Mouse (Mus musculus): ENCODE data around the gene Pkn1. TPM values are rescaled to one million over a fixed set of nuclear protein-coding genes. Genes with fewer than 3 reads are reported as not detected.

Pkn1 gene
- polyA plus RNA-seq, 1 experiment from 2014 or later: 31.8 TPM

DNA sequence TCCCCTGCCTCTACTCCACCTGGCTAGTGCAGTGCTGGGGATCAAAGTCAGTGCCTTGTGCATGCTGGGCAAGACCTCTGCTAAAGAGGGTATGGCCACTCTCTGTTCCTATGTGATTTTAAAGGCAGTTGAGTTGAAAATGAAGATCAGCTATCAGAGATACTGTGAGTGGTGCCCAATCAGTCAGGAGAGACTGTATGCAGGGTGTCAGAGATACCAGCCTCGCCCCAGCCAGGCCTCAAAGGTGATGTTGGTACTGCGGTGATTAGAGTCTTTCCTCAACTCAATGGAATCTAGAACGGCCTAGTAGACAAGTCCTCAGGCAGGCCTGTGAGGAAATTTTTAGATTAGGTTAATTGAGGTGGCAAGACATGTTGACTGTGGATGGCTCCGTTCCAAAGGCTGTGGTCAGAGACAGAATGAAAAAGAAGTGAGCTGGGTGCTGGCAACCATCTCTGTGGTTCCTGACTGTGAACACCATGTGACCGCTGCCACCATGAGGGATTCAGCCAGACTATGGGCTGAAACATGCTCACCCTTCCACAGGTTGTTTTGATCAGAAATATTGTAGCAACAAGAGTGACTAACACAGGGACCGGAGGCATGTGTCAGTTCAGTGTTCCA is 73.2 kb downstream of the Pkn1 start:
- H3K4me3 ChIP-seq (ENCODE audit: low read length): no peak overlapping the region
- no peak for ATAC-seq (ENCODE audit: low read depth)
- no peak overlapping the region for H3K27ac ChIP-seq (ENCODE audit: low read length)
- H3K36me3 ChIP-seq (ENCODE audit: control insufficient read depth, insufficient read depth, low read length): no peaks in the 10 kb centered on the region
- no peaks in the 10 kb centered on the region for H3K27me3 ChIP-seq (ENCODE audit: control insufficient read depth, insufficient read depth, low read depth, low read length)
- peaks cover 7% of the 10 kb centered on the region; the same call in 1 of the 2 replicates for H3K4me1 ChIP-seq (replicated peaks; ENCODE audit: control insufficient read depth, insufficient read depth, low read length)
- no peak overlapping the region for H3K4me2 ChIP-seq (ENCODE audit: low read depth, low read length)
- 82% methylated on average over 6 of the region's 6 CpGs for WGBS
- H3K9ac ChIP-seq (ENCODE audit: low read length): no peak overlapping the region
- H3K9me3 ChIP-seq (ENCODE audit: control insufficient read depth, low read length): no peaks in the 10 kb centered on the region

DNA sequence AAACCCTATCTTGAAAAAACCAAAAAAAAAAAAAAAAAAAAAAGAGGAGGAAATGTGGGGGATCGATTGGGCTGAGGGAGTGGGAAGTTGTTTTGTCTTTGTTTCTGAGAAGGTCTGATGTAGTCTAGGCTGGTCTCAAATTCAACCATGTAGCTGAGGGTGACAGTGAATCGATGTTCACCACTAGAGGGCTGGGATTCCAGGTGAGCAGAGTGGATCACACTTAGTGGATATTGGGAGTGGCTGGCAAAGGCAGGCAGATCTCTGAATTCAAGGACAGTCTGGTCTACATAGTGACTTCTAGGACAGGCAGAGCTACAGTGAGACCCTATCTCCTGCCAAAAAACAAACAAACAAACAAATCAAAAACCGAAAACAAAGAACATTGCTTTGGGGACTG is 74.2 kb downstream of the Pkn1 start:
- Histone ChIP-seq H3K9ac (ENCODE audit: low read length) (no peak overlapping the region), H3K4me2 (ENCODE audit: low read depth, low read length) (no peak overlapping the region), H3K36me3 (ENCODE audit: control insufficient read depth, insufficient read depth, low read length) (no peaks in the 10 kb centered on the region), H3K9me3 (ENCODE audit: control insufficient read depth, low read length) (no peaks in the 10 kb centered on the region), H3K4me3 (ENCODE audit: low read length) (no peak overlapping the region), H3K4me1 (replicated peaks; ENCODE audit: control insufficient read depth, insufficient read depth, low read length) (peaks cover 7% of the 10 kb centered on the region; the same call in 1 of the 2 replicates), H3K27ac (ENCODE audit: low read length) (no peak overlapping the region), H3K27me3 (ENCODE audit: control insufficient read depth, insufficient read depth, low read depth, low read length) (no peaks in the 10 kb centered on the region)
- 0 out of 2 replicates have a peak, but pooled peaks have one; percentile 21 for ATAC-seq (ENCODE audit: low read depth)
- WGBS: 36% methylated on average over 3 of the region's 3 CpGs

DNA sequence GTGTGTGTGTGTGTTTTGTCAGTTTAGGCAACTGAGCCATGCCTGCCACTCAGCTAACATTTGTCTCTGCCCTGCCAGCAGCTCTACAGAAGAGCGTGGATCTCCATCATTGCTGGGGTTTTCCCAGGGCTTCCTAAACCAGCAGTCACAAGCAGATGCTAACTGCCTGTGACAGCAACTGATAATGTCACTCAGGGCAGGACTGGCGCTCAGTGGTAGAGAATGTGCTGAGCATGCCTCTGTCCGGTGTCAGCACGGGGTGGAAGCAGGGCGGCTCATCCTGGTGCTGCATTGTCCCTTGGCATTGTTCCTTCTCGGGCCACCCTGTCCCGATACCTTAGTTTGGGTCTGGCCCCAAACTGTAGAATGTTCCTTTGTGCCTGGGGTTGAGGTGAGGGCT is 75.4 kb downstream of the Pkn1 start:
- H3K4me1 ChIP-seq (replicated peaks; ENCODE audit: control insufficient read depth, insufficient read depth, low read length): peaks cover 7% of the 10 kb centered on the region; the same call in 1 of the 2 replicates
- H3K9me3 ChIP-seq (ENCODE audit: control insufficient read depth, low read length): no peaks in the 10 kb centered on the region
- H3K27ac ChIP-seq (ENCODE audit: low read length): no peak overlapping the region
- H3K4me3 ChIP-seq (ENCODE audit: low read length): no peak overlapping the region
- no peaks in the 10 kb centered on the region for H3K27me3 ChIP-seq (ENCODE audit: control insufficient read depth, insufficient read depth, low read depth, low read length)
- H3K4me2 ChIP-seq (ENCODE audit: low read depth, low read length): no peak overlapping the region
- H3K36me3 ChIP-seq (ENCODE audit: control insufficient read depth, insufficient read depth, low read length): no peaks in the 10 kb centered on the region
- ATAC-seq (ENCODE audit: low read depth): no peak
- H3K9ac ChIP-seq (ENCODE audit: low read length): no peak overlapping the region
- 79% methylated on average over 7 of the region's 7 CpGs for WGBS

DNA sequence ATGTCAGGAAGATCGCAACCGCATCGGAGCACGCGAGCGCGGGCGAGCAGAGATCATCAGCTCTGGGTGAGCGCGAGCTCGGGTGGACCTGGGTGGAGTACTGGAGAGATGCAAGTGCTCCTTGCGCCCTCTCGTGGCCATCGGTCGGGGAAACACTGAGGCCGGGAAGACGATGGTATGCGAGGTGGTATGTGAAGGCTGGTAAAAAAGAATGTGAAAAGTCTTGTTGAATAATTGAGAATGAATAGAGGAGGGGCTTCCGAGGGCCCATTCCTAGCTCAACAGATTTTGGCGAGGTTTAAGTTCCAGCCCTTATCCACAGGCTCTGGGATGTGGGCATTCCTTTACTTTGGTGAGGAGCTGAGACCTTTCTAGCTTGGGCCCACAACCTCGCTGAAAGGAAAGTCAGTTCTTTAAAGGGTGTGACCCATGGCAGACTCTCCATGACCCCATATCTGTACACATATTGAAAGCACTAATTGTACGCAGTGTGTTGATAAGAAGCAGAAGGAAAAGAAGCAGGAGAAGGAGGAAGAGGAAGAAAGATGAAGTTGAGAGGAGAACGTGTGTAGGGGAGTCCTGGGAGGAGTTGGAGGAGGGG is 76.5 kb downstream of the Pkn1 start:
- ATAC-seq (ENCODE audit: low read depth): peak; percentile 93
- no peaks in the 10 kb centered on the region; the same call in 1 of the 2 replicates for H3K9me3 ChIP-seq (ENCODE audit: control insufficient read depth, low read length)
- WGBS: 5% methylated on average over 23 of the region's 23 CpGs

DNA sequence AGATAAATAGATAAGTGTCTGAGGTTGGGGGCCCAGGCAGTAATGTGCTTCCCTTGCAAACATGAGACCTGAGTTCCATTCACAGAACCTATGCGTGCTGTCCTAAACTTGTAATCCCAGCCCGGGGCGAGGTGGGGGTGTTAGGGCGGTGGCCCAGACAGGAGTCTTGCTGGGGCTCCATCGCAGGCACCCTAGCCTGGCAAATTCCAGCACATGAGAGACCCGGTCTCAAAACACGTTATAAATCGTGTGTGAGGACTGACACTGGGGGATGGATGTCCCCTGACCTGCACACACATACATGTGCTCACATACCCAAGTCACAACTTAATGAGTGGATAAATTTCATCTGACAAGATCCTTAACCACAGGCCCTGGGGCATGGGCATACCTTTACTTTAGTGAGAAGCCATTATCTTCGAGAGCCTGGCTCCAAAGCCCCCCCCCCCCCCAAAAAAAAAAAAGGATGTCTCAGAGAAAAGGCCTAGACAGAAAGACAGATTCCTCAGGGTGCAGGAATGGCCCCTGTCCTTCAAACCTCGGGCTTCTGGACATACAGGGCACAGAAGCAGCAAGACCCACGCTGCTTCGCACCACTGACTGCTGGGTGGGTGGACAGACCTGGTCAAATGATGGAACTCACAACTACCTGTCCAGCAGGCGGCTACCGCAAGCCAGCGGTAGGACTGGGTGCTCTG is 77.1 kb downstream of the Pkn1 start:
- Histone ChIP-seq H3K4me3 (ENCODE audit: low read length) (peak overlapping the region; percentile 44), H3K4me1 (replicated peaks; ENCODE audit: control insufficient read depth, insufficient read depth, low read length) (peaks cover 7% of the 10 kb centered on the region; the same call in 1 of the 2 replicates), H3K36me3 (ENCODE audit: control insufficient read depth, insufficient read depth, low read length) (no peaks in the 10 kb centered on the region), H3K9ac (ENCODE audit: low read length) (peak overlapping the region; percentile 60), H3K27me3 (ENCODE audit: control insufficient read depth, insufficient read depth, low read depth, low read length) (no peaks in the 10 kb centered on the region), H3K9me3 (ENCODE audit: control insufficient read depth, low read length) (no peaks in the 10 kb centered on the region; the same call in 1 of the 2 replicates), H3K4me2 (ENCODE audit: low read depth, low read length) (peak overlapping the region; percentile 67), H3K27ac (ENCODE audit: low read length) (no peak overlapping the region)
- ATAC-seq (ENCODE audit: low read depth): peak; percentile 2
- WGBS: 46% methylated on average over 15 of the region's 15 CpGs

More for the DNA sequence above, 76.5 kb downstream of the Pkn1 start:
- H3K27me3 ChIP-seq (ENCODE audit: control insufficient read depth, insufficient read depth, low read depth, low read length): no peaks in the 10 kb centered on the region
- H3K36me3 ChIP-seq (ENCODE audit: control insufficient read depth, insufficient read depth, low read length): no peaks in the 10 kb centered on the region
- peak overlapping the region; percentile 67 for H3K4me2 ChIP-seq (ENCODE audit: low read depth, low read length)
- peaks cover 7% of the 10 kb centered on the region; the same call in 1 of the 2 replicates for H3K4me1 ChIP-seq (replicated peaks; ENCODE audit: control insufficient read depth, insufficient read depth, low read length)
- H3K9ac ChIP-seq (ENCODE audit: low read length): peak overlapping the region; percentile 60
- peak overlapping the region; percentile 33 for H3K27ac ChIP-seq (ENCODE audit: low read length)
- peak overlapping the region; percentile 44 for H3K4me3 ChIP-seq (ENCODE audit: low read length)

DNA sequence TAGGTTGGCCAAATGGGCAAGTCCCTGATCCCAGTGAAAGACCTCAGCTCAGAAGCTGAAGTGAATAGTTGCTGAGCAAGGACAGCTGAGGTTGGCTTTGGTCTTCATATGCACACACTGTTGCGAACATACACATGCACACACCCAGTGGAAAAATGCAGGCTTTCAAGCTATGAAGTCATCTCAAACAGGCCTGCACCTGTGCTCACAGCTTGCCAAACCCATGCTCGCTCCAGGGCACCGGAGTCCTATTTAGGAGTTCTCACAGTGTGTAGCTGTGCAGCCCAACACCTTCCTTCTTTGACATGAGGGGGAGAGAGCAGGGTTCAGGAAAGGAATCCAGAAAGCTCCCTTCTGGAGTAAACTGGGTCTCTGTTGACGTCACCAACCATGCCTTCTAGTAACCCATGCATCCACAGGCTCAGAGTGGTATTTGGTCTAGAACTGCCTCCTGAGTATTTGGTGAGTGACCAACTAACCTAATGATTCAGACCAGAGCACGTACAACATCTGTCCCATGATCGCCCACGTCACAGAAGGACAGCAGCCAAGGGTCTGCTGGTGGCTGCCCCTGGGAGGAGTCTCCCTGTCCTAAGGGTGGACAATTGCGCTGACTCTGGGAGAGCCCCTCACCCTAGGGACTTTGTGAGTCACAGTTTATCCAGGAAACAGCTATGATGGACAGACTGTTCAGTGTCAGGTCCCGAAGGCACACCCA is 79.3 kb downstream of the Pkn1 start:
- WGBS: 72% methylated on average over 9 of the region's 9 CpGs
- H3K9me3 ChIP-seq (ENCODE audit: control insufficient read depth, low read length): no peaks in the 10 kb centered on the region; the same call in 1 of the 2 replicates
- no peaks in the 10 kb centered on the region for H3K27me3 ChIP-seq (ENCODE audit: control insufficient read depth, insufficient read depth, low read depth, low read length)
- peaks cover 7% of the 10 kb centered on the region; the same call in 1 of the 2 replicates for H3K4me1 ChIP-seq (replicated peaks; ENCODE audit: control insufficient read depth, insufficient read depth, low read length)
- H3K36me3 ChIP-seq (ENCODE audit: control insufficient read depth, insufficient read depth, low read length): no peaks in the 10 kb centered on the region
- no peak overlapping the region for H3K4me2 ChIP-seq (ENCODE audit: low read depth, low read length)
- H3K9ac ChIP-seq (ENCODE audit: low read length): no peak overlapping the region
- H3K27ac ChIP-seq (ENCODE audit: low read length): peak overlapping the region; percentile 33; the same call in 1 of the 2 replicates
- H3K4me3 ChIP-seq (ENCODE audit: low read length): no peak overlapping the region
- peak; percentile 39; the same call in 1 of the 2 replicates for ATAC-seq (ENCODE audit: low read depth)

DNA sequence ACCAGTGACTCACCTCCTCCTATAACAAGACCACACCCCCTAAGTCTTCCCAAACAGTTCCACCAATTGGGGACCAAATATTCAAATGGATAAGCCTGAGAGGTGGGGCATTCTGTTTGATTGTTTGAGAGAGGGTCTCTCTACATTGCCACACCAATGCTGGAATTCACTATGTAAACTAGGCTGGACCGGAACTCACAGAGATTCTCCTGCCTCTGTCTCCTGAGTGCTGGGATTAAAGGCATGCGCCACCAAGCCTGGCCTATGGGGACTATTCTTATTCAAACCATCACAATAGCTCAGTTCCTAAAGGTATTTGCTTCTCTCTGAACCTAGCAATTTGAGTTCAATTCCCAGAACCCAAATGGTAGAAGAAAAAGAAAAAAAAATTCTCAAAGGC is 80.4 kb downstream of the Pkn1 start:
- Histone ChIP-seq H3K36me3 (ENCODE audit: control insufficient read depth, insufficient read depth, low read length) (no peaks in the 10 kb centered on the region; the same call in 1 of the 2 replicates), H3K4me2 (ENCODE audit: low read depth, low read length) (no peak overlapping the region), H3K9ac (ENCODE audit: low read length) (no peak overlapping the region), H3K27ac (ENCODE audit: low read length) (no peak overlapping the region), H3K9me3 (ENCODE audit: control insufficient read depth, low read length) (no peaks in the 10 kb centered on the region; the same call in 1 of the 2 replicates), H3K4me1 (replicated peaks; ENCODE audit: control insufficient read depth, insufficient read depth, low read length) (peaks cover 7% of the 10 kb centered on the region; the same call in 1 of the 2 replicates), H3K27me3 (ENCODE audit: control insufficient read depth, insufficient read depth, low read depth, low read length) (no peaks in the 10 kb centered on the region), H3K4me3 (ENCODE audit: low read length) (no peak overlapping the region)
- no peak for ATAC-seq (ENCODE audit: low read depth)
- WGBS: 92% methylated on average over 2 of the region's 2 CpGs

DNA sequence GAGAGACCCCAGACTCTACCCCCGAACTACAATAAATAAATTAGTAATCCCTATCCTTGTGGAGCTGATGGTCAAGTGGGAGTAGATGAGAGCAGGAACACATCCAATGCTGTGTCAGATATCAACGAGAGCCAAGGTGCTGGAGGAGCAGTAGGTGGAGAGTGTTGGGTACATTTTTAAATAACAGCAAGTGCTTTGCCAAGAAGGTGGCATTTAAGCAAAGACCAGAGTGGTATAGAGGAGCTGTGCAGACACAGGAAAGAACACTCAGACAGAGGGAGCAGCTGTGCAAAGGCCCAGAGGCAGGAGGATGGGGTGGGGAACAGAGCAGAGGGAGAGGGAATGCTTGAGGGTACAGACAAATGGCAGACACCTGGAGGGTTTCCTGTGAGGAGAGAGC is 81.9 kb downstream of the Pkn1 start:
- no peak for ATAC-seq (ENCODE audit: low read depth)
- 71% methylated on average over 2 of the region's 2 CpGs for WGBS

More for the DNA sequence above, 81.9 kb downstream of the Pkn1 start:
- Histone ChIP-seq H3K36me3 (ENCODE audit: control insufficient read depth, insufficient read depth, low read length) (peaks cover 7% of the 10 kb centered on the region), H3K27me3 (ENCODE audit: control insufficient read depth, insufficient read depth, low read depth, low read length) (no peaks in the 10 kb centered on the region), H3K27ac (ENCODE audit: low read length) (no peak overlapping the region), H3K9me3 (ENCODE audit: control insufficient read depth, low read length) (no peaks in the 10 kb centered on the region; the same call in 1 of the 2 replicates), H3K9ac (ENCODE audit: low read length) (no peak overlapping the region), H3K4me3 (ENCODE audit: low read length) (no peak overlapping the region), H3K4me1 (replicated peaks; ENCODE audit: control insufficient read depth, insufficient read depth, low read length) (0 out of 2 replicates have a peak, but pooled peaks cover 1% of the 10 kb centered on the region), H3K4me2 (ENCODE audit: low read depth, low read length) (no peak overlapping the region)

All from lung, embryonic 16.5 days (tissue).